Mouse (Mus musculus): Measurements from ENCODE around the gene Tead2.

- TF ChIP-seq CTCF (IDR thresholded peaks at IDR 0.05; ENCODE audit: extremely low read depth, insufficient read length, insufficient replicate concordance, low read depth, low read length) (no peak), POLR2A (IDR thresholded peaks at IDR 0.05; ENCODE audit: low read depth, low read length) (no peak)
These were observed 20.0 kb upstream of the Tead2 start for GRCm38 (mm10) chr7:45195341-45196175.

Measured in small intestine, adult 2 months (tissue).